Mouse (Mus musculus) kidney, embryonic 15.5 days (tissue): Measurements from ENCODE around the gene Gm17509. TPM values are rescaled to one million over a fixed set of nuclear protein-coding genes. Genes with fewer than 3 reads are reported as not detected.
A peak's percentile ranks its signal among the peaks of the same experiment; 100 is the strongest.

Experiments
- ATAC-seq: fragments of 200-750 bp; cut with Nextera tagmentation; replicated peaks from 2 replicates; pipeline ENCODE4 v1.8.0; 2017; ENCODE audit warnings: moderate TSS enrichment; ENCODE audit not compliant: low FRiP score
- H3K27ac ChIP-seq: fragments of 300-500 bp; sonication (generic); 2 replicates; pipeline ENCODE4 v1.5.1; 2015; ENCODE audit warnings: mild to moderate bottlenecking, inconsistent platforms
- H3K27me3 ChIP-seq: fragments of 300-500 bp; sonication (generic); 2 replicates; pipeline ENCODE4 v1.6.1; 2015; ENCODE audit warnings: inconsistent platforms
- H3K36me3 ChIP-seq: fragments of 300-500 bp; sonication (generic); 2 replicates; pipeline ENCODE4 v1.6.1; 2015; ENCODE audit warnings: inconsistent platforms
- H3K4me1 ChIP-seq: fragments of 300-500 bp; sonication (generic); 2 replicates; pipeline ENCODE4 v1.6.1; 2015; ENCODE audit warnings: inconsistent platforms
- H3K4me2 ChIP-seq: fragments of 300-500 bp; sonication (generic); 2 replicates; pipeline ENCODE4 v1.6.1; 2015; ENCODE audit warnings: moderate library complexity, mild to moderate bottlenecking, inconsistent platforms
- H3K4me3 ChIP-seq: fragments of 300-500 bp; sonication (generic); replicated peaks from 2 replicates; pipeline ENCODE4 v1.5.1; 2015; ENCODE audit warnings: mild to moderate bottlenecking, inconsistent platforms
- H3K9ac ChIP-seq: fragments of 300-500 bp; sonication (generic); 2 replicates; pipeline ENCODE4 v1.6.1; 2015; ENCODE audit warnings: mild to moderate bottlenecking, inconsistent platforms
- H3K9me3 ChIP-seq: fragments of 300-500 bp; sonication (generic); replicated peaks from 2 replicates; pipeline ENCODE4 v1.6.1; 2016; ENCODE audit warnings: inconsistent platforms
- WGBS: fragments of 180-500 bp; shearing (Covaris S2); methylation state at CpG from one replicate; pipeline ENCODE4 v1.1.7; 2015; ENCODE audit warnings: mixed read lengths; 5-methylcytosine and 5-hydroxymethylcytosine counted together
- polyA plus RNA-seq: library from polyadenylated mRNA; unstranded; fragments of >200 nt; fragmentation: Nextera tagmentation; extraction: Ambion mirVana; gene quantifications from 2 replicates; pipeline ENCODE4 v1.2.1, GENCODE M21; 2015

The Gm17509 gene
- polyA plus RNA-seq, 1 experiment from 2014 or later, result 0.39 TPM

DNA sequence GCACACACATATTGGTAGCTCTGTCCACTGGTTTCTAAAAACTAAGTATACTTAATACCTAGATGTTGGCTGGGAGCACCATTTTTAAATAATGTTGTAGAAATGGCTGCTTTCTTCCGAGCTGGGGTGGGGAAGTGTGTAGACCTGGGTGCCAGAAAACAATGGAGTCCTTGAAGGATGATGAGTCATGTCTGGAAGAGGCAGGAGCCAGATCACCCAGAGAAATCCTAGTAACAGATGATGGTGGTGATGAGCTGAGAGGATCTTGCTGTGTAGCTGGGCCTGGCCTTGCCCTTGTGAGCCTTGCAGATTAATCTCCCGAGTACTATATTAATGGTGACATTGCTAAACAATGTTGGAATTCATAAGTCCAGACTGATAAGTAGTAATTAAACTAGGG lies 4.0 kb upstream of the Gm17509 start:
- Histone ChIP-seq H3K9me3 (no peaks in the 10 kb centered on the region), H3K27ac (no peak overlapping the region), H3K4me3 (no peak overlapping the region), H3K9ac (no peak overlapping the region), H3K36me3 (no peaks in the 10 kb centered on the region), H3K27me3 (peaks cover 13% of the 10 kb centered on the region; the same call in 1 of the 2 replicates), H3K4me2 (no peak overlapping the region), H3K4me1 (peaks cover 16% of the 10 kb centered on the region)
- ATAC-seq, result no peak
- 70% methylated on average over 2 of the region's 2 CpGs for WGBS

DNA sequence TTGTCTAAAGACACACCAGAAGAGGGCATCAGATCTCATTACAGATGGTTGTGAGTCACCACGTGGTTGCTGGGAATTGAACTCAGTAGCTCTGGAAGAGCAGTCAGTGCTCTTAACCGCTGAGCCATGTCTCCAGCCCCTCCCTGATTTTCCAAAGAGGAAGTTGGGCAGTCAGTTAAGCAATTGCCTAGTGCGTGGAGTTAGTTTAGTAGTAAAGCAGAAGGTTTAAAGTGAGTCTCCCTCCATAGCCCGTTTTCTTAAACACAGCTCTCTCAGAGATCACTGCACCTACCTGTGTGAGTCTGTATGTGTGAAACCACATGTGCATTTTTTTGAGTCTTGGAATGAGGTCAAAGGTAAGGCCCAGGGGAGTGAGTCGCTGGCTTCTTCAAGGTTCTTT lies 2.2 kb upstream of the Gm17509 start:
- Histone ChIP-seq H3K4me3 (no peak overlapping the region), H3K4me1 (peaks cover 16% of the 10 kb centered on the region), H3K4me2 (no peak overlapping the region), H3K36me3 (no peaks in the 10 kb centered on the region), H3K9me3 (no peaks in the 10 kb centered on the region), H3K27me3 (peaks cover 13% of the 10 kb centered on the region; the same call in 1 of the 2 replicates), H3K9ac (no peak overlapping the region), H3K27ac (no peak overlapping the region)
- ATAC-seq, result no peak
- 57% methylated on average over 5 of the region's 5 CpGs for WGBS

GRCm38 (mm10) chr13:117219871-117220500 lies 889 bp downstream of the Gm17509 start:
- no peaks in the 10 kb centered on the region for H3K9me3 ChIP-seq
- ATAC-seq, result peak; percentile 22
- H3K27ac ChIP-seq, result peak overlapping the region; percentile 83
- peak overlapping the region; percentile 98 for H3K4me2 ChIP-seq
- H3K27me3 ChIP-seq, result peaks cover 13% of the 10 kb centered on the region; the same call in 1 of the 2 replicates
- peak overlapping the region; percentile 66 for H3K9ac ChIP-seq
- 7% methylated on average over 16 of the region's 16 CpGs for WGBS
- H3K4me3 ChIP-seq, result peak overlapping the region; percentile 71
- H3K4me1 ChIP-seq, result peaks cover 16% of the 10 kb centered on the region
- H3K36me3 ChIP-seq, result no peaks in the 10 kb centered on the region

DNA sequence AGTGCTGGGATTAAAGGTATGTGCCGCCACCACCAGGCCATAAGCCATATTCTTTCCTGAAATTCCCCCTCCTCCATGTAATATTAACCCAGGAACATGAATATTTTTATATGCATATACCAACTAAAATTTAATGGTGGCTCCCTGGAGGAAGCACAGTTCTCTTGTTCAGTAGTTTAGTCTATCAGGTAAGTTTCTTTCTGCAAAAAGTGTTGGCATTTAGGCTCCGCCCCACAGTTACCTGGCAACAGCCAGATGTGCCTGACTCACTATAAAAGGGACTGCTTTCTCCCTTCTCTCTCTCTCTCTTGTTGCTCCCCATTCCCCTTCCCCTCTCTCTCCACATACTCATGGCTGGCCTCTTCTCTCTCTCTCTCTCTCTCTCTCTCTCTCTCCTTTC lies 2.8 kb downstream of the Gm17509 start:
- 89% methylated on average over 2 of the region's 2 CpGs for WGBS
- H3K4me1 ChIP-seq, result peaks cover 16% of the 10 kb centered on the region
- H3K27ac ChIP-seq, result no peak overlapping the region
- no peaks in the 10 kb centered on the region for H3K36me3 ChIP-seq
- ATAC-seq, result no peak
- H3K4me3 ChIP-seq, result no peak overlapping the region
- no peaks in the 10 kb centered on the region for H3K9me3 ChIP-seq
- no peak overlapping the region for H3K9ac ChIP-seq
- peaks cover 13% of the 10 kb centered on the region; the same call in 1 of the 2 replicates for H3K27me3 ChIP-seq
- no peak overlapping the region for H3K4me2 ChIP-seq

GRCm38 (mm10) chr13:117217621-117218020 lies 3.3 kb downstream of the Gm17509 start:
- Histone ChIP-seq H3K9ac (no peak overlapping the region), H3K9me3 (no peaks in the 10 kb centered on the region), H3K4me1 (peaks cover 16% of the 10 kb centered on the region), H3K4me3 (no peak overlapping the region), H3K36me3 (no peaks in the 10 kb centered on the region), H3K27me3 (peaks cover 13% of the 10 kb centered on the region; the same call in 1 of the 2 replicates), H3K27ac (no peak overlapping the region), H3K4me2 (no peak overlapping the region)
- ATAC-seq, result no peak
- 59% methylated on average over 11 of the region's 11 CpGs for WGBS

GRCm38 (mm10) chr13:117216752-117217363 lies 4.0 kb downstream of the Gm17509 start:
- no peak for ATAC-seq

GRCm38 (mm10) chr13:117216126-117216525 lies 4.7 kb downstream of the Gm17509 start:
- Histone ChIP-seq H3K4me3 (no peak overlapping the region), H3K27me3 (peaks cover 11% of the 10 kb centered on the region; the same call in 1 of the 2 replicates), H3K36me3 (no peaks in the 10 kb centered on the region), H3K4me1 (peaks cover 14% of the 10 kb centered on the region), H3K9ac (no peak overlapping the region), H3K4me2 (no peak overlapping the region), H3K9me3 (no peaks in the 10 kb centered on the region), H3K27ac (no peak overlapping the region)
- WGBS, result 35% methylated on average over 10 of the region's 10 CpGs
- ATAC-seq, result no peak

More at GRCm38 (mm10) chr13:117216752-117217363, 4.0 kb downstream of the Gm17509 start:
- H3K27me3 ChIP-seq, result peaks cover 13% of the 10 kb centered on the region; the same call in 1 of the 2 replicates
- WGBS, result 24% methylated on average over 9 of the region's 9 CpGs
- no peak overlapping the region for H3K4me3 ChIP-seq
- no peak overlapping the region for H3K4me2 ChIP-seq
- no peak overlapping the region for H3K27ac ChIP-seq
- no peaks in the 10 kb centered on the region for H3K36me3 ChIP-seq
- H3K9ac ChIP-seq, result no peak overlapping the region
- H3K9me3 ChIP-seq, result no peaks in the 10 kb centered on the region
- peaks cover 16% of the 10 kb centered on the region for H3K4me1 ChIP-seq

GRCm38 (mm10) chr13:117215481-117215880 lies 5.4 kb downstream of the Gm17509 start:
- Histone ChIP-seq H3K9me3 (no peaks in the 10 kb centered on the region), H3K4me2 (0 out of 2 replicates have a peak overlapping the region, but pooled peaks have one; percentile 3), H3K27me3 (peaks cover 5% of the 10 kb centered on the region; the same call in 1 of the 2 replicates), H3K9ac (no peak overlapping the region), H3K36me3 (no peaks in the 10 kb centered on the region), H3K4me1 (peaks cover 8% of the 10 kb centered on the region), H3K27ac (no peak overlapping the region), H3K4me3 (no peak overlapping the region)
- WGBS, result 28% methylated on average over 10 of the region's 10 CpGs
- no peak for ATAC-seq

GRCm38 (mm10) chr13:117211386-117211875 lies 9.4 kb downstream of the Gm17509 start:
- no peak for ATAC-seq

DNA sequence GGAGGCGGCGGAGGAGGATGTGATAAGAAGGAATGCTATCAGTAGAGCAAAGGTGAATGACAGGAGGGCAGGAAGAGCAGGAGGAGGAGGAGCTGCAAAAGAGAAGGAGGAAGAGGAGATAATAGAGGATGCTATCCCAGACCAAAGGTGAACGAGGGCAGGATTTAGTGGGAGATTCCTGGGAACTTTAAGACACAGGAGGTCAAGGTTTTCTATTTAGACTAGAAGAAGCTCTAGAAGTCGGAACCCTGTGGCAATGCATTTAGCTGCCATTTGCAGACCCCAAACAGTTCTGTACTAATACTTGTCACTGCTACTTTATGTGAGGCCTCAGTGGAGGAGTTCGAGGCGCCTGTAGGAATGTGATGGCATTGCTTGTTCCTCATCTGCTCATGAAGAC lies 12.6 kb downstream of the Gm17509 start, which contains the start of gene Emb:
Gene Emb, plus strand, starts transcription at position 301 of the 400 bp plus-strand sequence.
- WGBS, result 69% methylated on average over 6 of the region's 6 CpGs
- Histone ChIP-seq H3K27me3 (no peaks in the 10 kb centered on the region), H3K27ac (no peak within 1 kb of the TSS), H3K9ac (no peak within 1 kb of the TSS), H3K36me3 (no peaks in the 10 kb centered on the region), H3K4me1 (no peaks in the 10 kb centered on the region), H3K4me3 (no peak within 1 kb of the TSS), H3K9me3 (no peaks in the 10 kb centered on the region), H3K4me2 (no peak within 1 kb of the TSS)
- no peak for ATAC-seq

More at GRCm38 (mm10) chr13:117211386-117211875, 9.4 kb downstream of the Gm17509 start:
- Histone ChIP-seq H3K9ac (no peak overlapping the region), H3K27ac (no peak overlapping the region), H3K9me3 (no peaks in the 10 kb centered on the region), H3K4me3 (no peak overlapping the region), H3K27me3 (no peaks in the 10 kb centered on the region), H3K4me1 (0 out of 2 replicates have a peak, but pooled peaks cover 2% of the 10 kb centered on the region), H3K4me2 (no peak overlapping the region), H3K36me3 (no peaks in the 10 kb centered on the region)
- 52% methylated on average over 11 of the region's 11 CpGs for WGBS

- no peaks in the 10 kb centered on the region for H3K4me1 ChIP-seq
- WGBS, result 93% methylated on average over 8 of the region's 8 CpGs
Observed at GRCm38 (mm10) chr13:117206066-117206465, 14.8 kb downstream of the Gm17509 start.

GRCm38 (mm10) chr13:117204685-117205084 lies 16.2 kb downstream of the Gm17509 start:
- H3K36me3 ChIP-seq, result no peaks in the 10 kb centered on the region
- H3K4me2 ChIP-seq, result no peak overlapping the region
- ATAC-seq, result no peak
- WGBS, result 95% methylated on average over 7 of the region's 7 CpGs
- H3K4me1 ChIP-seq, result no peaks in the 10 kb centered on the region
- no peak overlapping the region for H3K27ac ChIP-seq
- no peak overlapping the region for H3K9ac ChIP-seq
- no peaks in the 10 kb centered on the region for H3K27me3 ChIP-seq
- no peak overlapping the region for H3K4me3 ChIP-seq
- no peaks in the 10 kb centered on the region for H3K9me3 ChIP-seq

More at GRCm38 (mm10) chr13:117206066-117206465, 14.8 kb downstream of the Gm17509 start:
- ATAC-seq, result no peak
- H3K9me3 ChIP-seq, result no peaks in the 10 kb centered on the region
- H3K4me3 ChIP-seq, result no peak overlapping the region
- no peak overlapping the region for H3K27ac ChIP-seq
- H3K4me2 ChIP-seq, result no peak overlapping the region
- no peaks in the 10 kb centered on the region for H3K27me3 ChIP-seq
- H3K9ac ChIP-seq, result no peak overlapping the region
- H3K36me3 ChIP-seq, result no peaks in the 10 kb centered on the region
